Mouse (Mus musculus): ENCODE results near the gene Epb41l2. TPM values are rescaled to one million over a fixed set of nuclear protein-coding genes. Genes with fewer than 3 reads are reported as not detected.

Epb41l2 gene
- polyA plus RNA-seq, 1 experiment from 2014 or later = 17.2 TPM

- Histone ChIP-seq H3K36me3 (ENCODE audit: control insufficient read depth, insufficient read depth, low read length) (no peaks in the 10 kb centered on the region), H3K4me2 (ENCODE audit: low read length) (no peak overlapping the region), H3K27ac (ENCODE audit: low read depth, low read length) (no peak overlapping the region), H3K9ac (ENCODE audit: low read length) (no peak overlapping the region), H3K9me3 (replicated peaks; ENCODE audit: control insufficient read depth, low read length) (no peaks in the 10 kb centered on the region), H3K4me1 (ENCODE audit: control insufficient read depth, insufficient read depth, low read length) (no peaks in the 10 kb centered on the region), H3K27me3 (replicated peaks; ENCODE audit: control insufficient read depth, insufficient read depth, low read length) (no peaks in the 10 kb centered on the region), H3K4me3 (ENCODE audit: low read depth, low read length) (no peak overlapping the region)
- WGBS = 81% methylated on average over 13 of the region's 13 CpGs
- DNase-seq (ENCODE audit: low spot score) = no peak
- no peak for ATAC-seq
Observed at GRCm38 (mm10) chr10:25434358-25435044, 74.9 kb downstream of the Epb41l2 start.

- no peak for ATAC-seq
- Histone ChIP-seq H3K4me3 (ENCODE audit: low read depth, low read length) (no peak overlapping the region), H3K27ac (ENCODE audit: low read depth, low read length) (no peak overlapping the region), H3K4me1 (ENCODE audit: control insufficient read depth, insufficient read depth, low read length) (no peaks in the 10 kb centered on the region), H3K9ac (ENCODE audit: low read length) (no peak overlapping the region), H3K36me3 (ENCODE audit: control insufficient read depth, insufficient read depth, low read length) (no peaks in the 10 kb centered on the region), H3K27me3 (replicated peaks; ENCODE audit: control insufficient read depth, insufficient read depth, low read length) (no peaks in the 10 kb centered on the region), H3K9me3 (replicated peaks; ENCODE audit: control insufficient read depth, low read length) (no peaks in the 10 kb centered on the region), H3K4me2 (ENCODE audit: low read length) (no peak overlapping the region)
- 85% methylated on average over 6 of the region's 6 CpGs for WGBS
- no peak for DNase-seq (ENCODE audit: low spot score)
Observed at GRCm38 (mm10) chr10:25436703-25437401, 77.3 kb downstream of the Epb41l2 start.

DNA sequence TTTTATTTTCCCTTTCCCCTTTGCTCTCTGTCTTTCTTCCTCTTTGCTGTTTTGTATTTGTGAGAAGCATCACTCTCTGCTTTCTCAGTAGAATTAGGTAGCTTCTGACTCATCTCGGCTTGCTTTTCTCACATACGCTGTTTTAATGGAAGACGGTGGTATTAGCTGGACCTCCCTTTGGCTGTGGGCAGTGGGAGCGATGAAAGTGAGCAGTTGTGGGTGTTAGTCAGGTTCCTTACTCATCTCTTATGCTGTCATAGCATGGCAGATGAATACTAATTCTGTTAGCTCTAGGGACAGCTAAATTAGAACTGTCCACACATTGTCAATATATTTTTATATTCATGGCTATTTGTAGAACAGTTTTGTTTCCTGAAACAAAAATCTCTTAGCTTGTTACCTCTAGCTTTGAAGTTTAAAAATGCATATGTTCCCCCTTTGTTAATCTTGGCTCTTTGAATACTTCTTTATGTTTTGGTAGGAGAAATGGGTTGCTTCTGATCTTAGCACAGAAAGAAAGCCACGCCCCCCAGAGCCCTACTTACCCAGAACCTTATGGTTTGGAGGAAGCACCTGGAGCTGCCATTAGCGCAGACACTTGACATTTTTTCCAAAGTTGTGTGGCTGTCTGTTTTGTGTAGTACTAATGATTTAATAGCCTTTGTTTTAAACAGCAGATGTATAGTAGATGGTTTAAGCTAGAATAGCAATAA lies 78.1 kb downstream of the Epb41l2 start:
- Histone ChIP-seq H3K4me2 (ENCODE audit: low read length) (no peak overlapping the region), H3K4me3 (ENCODE audit: low read depth, low read length) (no peak overlapping the region), H3K27me3 (replicated peaks; ENCODE audit: control insufficient read depth, insufficient read depth, low read length) (no peaks in the 10 kb centered on the region), H3K9me3 (replicated peaks; ENCODE audit: control insufficient read depth, low read length) (no peaks in the 10 kb centered on the region), H3K9ac (ENCODE audit: low read length) (no peak overlapping the region), H3K4me1 (ENCODE audit: control insufficient read depth, insufficient read depth, low read length) (no peaks in the 10 kb centered on the region), H3K27ac (ENCODE audit: low read depth, low read length) (no peak overlapping the region), H3K36me3 (ENCODE audit: control insufficient read depth, insufficient read depth, low read length) (no peaks in the 10 kb centered on the region)
- WGBS = 93% methylated on average over 6 of the region's 6 CpGs
- no peak for ATAC-seq
- no peak for DNase-seq (ENCODE audit: low spot score)

DNA sequence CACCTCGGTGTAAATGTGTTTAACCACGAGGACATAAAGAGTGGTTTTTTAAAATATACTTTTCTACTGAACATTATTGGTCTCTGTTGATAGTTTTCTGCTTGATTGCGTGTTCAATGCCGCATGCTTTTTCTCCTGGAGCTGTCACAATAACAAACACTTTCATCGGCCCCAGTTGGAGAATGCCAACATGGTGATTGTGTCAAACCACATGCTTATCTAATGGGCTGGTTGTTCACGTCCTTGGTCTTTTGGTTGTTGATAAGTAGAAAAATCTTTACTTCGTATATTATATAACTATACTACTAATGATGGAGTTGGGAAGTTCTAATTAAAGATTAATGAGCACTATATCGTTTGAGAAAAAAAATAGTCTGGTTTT lies 78.7 kb downstream of the Epb41l2 start:
- no peak for DNase-seq (ENCODE audit: low spot score)
- H3K4me2 ChIP-seq (ENCODE audit: low read length) = no peak overlapping the region
- no peaks in the 10 kb centered on the region for H3K27me3 ChIP-seq (replicated peaks; ENCODE audit: control insufficient read depth, insufficient read depth, low read length)
- H3K9ac ChIP-seq (ENCODE audit: low read length) = no peak overlapping the region
- no peaks in the 10 kb centered on the region for H3K4me1 ChIP-seq (ENCODE audit: control insufficient read depth, insufficient read depth, low read length)
- no peak overlapping the region for H3K4me3 ChIP-seq (ENCODE audit: low read depth, low read length)
- H3K36me3 ChIP-seq (ENCODE audit: control insufficient read depth, insufficient read depth, low read length) = no peaks in the 10 kb centered on the region
- no peaks in the 10 kb centered on the region for H3K9me3 ChIP-seq (replicated peaks; ENCODE audit: control insufficient read depth, low read length)
- ATAC-seq = no peak
- WGBS = 76% methylated on average over 8 of the region's 8 CpGs
- H3K27ac ChIP-seq (ENCODE audit: low read depth, low read length) = no peak overlapping the region

DNA sequence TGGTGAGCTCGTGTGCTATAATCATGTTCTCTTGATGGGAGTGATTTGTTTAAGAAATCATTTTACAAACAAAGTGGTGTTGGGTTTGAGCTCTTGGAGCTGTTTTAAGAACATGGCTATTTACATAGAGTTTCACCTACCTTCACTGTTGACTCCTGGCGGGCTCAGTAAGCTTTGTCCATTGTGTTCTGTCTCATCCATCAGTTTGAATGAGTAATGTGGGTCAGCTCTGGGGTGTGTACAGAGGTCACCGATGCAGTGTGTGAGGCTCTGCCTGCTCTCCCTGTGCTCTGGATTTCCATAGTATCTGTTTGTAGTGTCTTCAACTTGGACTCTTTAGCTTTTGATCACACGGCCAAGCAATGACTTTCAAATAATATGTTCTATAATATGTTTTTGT lies 79.6 kb downstream of the Epb41l2 start:
- DNase-seq (ENCODE audit: low spot score) = no peak
- Histone ChIP-seq H3K9ac (ENCODE audit: low read length) (no peak overlapping the region), H3K27me3 (replicated peaks; ENCODE audit: control insufficient read depth, insufficient read depth, low read length) (no peaks in the 10 kb centered on the region), H3K4me3 (ENCODE audit: low read depth, low read length) (no peak overlapping the region), H3K27ac (ENCODE audit: low read depth, low read length) (no peak overlapping the region), H3K36me3 (ENCODE audit: control insufficient read depth, insufficient read depth, low read length) (no peaks in the 10 kb centered on the region), H3K4me2 (ENCODE audit: low read length) (no peak overlapping the region), H3K9me3 (replicated peaks; ENCODE audit: control insufficient read depth, low read length) (no peaks in the 10 kb centered on the region), H3K4me1 (ENCODE audit: control insufficient read depth, insufficient read depth, low read length) (no peaks in the 10 kb centered on the region)
- 90% methylated on average over 4 of the region's 4 CpGs for WGBS
- ATAC-seq = no peak

- Histone ChIP-seq H3K27me3 (replicated peaks; ENCODE audit: control insufficient read depth, insufficient read depth, low read length) (no peaks in the 10 kb centered on the region), H3K9ac (ENCODE audit: low read length) (no peak overlapping the region), H3K4me3 (ENCODE audit: low read depth, low read length) (no peak overlapping the region), H3K4me1 (ENCODE audit: control insufficient read depth, insufficient read depth, low read length) (no peaks in the 10 kb centered on the region), H3K36me3 (ENCODE audit: control insufficient read depth, insufficient read depth, low read length) (no peaks in the 10 kb centered on the region), H3K4me2 (ENCODE audit: low read length) (no peak overlapping the region), H3K9me3 (replicated peaks; ENCODE audit: control insufficient read depth, low read length) (no peaks in the 10 kb centered on the region), H3K27ac (ENCODE audit: low read depth, low read length) (no peak overlapping the region)
- 95% methylated on average over 3 of the region's 3 CpGs for WGBS
- ATAC-seq (no peak), DNase-seq (ENCODE audit: low spot score) (no peak)
Observed at GRCm38 (mm10) chr10:25439856-25440255, 80.3 kb downstream of the Epb41l2 start.

GRCm38 (mm10) chr10:25441405-25441804 lies 81.8 kb downstream of the Epb41l2 start:
- ATAC-seq (no peak), DNase-seq (ENCODE audit: low spot score) (no peak)
- Histone ChIP-seq H3K36me3 (ENCODE audit: control insufficient read depth, insufficient read depth, low read length) (no peaks in the 10 kb centered on the region), H3K27ac (ENCODE audit: low read depth, low read length) (no peak overlapping the region), H3K9me3 (replicated peaks; ENCODE audit: control insufficient read depth, low read length) (no peaks in the 10 kb centered on the region), H3K4me1 (ENCODE audit: control insufficient read depth, insufficient read depth, low read length) (no peaks in the 10 kb centered on the region), H3K9ac (ENCODE audit: low read length) (no peak overlapping the region), H3K4me3 (ENCODE audit: low read depth, low read length) (no peak overlapping the region), H3K4me2 (ENCODE audit: low read length) (no peak overlapping the region), H3K27me3 (replicated peaks; ENCODE audit: control insufficient read depth, insufficient read depth, low read length) (no peaks in the 10 kb centered on the region)
- WGBS = 94% methylated on average over 7 of the region's 7 CpGs

DNA sequence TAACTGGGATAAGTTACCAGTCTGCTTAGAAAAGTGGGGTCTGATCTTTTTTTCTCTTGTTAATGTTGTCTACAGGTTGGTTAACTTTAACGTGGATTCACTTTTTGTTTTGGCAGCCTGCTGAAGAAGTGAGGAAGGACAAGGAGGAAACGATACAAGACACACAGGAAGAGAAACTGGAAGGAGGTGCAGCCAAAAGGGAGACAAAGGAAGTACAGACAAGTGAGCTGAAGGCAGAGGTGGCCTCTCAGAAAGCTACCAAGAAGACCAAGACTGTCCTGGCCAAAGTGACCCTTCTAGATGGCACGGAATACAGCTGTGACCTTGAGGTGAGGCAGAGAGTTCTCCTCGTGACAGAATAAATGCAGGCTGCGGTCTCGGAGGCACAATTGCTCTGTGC lies 84.0 kb downstream of the Epb41l2 start:
- no peak for ATAC-seq
- no peaks in the 10 kb centered on the region for H3K9me3 ChIP-seq (replicated peaks; ENCODE audit: control insufficient read depth, low read length)
- H3K36me3 ChIP-seq (ENCODE audit: control insufficient read depth, insufficient read depth, low read length) = no peaks in the 10 kb centered on the region
- H3K27me3 ChIP-seq (replicated peaks; ENCODE audit: control insufficient read depth, insufficient read depth, low read length) = no peaks in the 10 kb centered on the region
- DNase-seq (ENCODE audit: low spot score) = no peak
- no peak overlapping the region for H3K27ac ChIP-seq (ENCODE audit: low read depth, low read length)
- H3K9ac ChIP-seq (ENCODE audit: low read length) = no peak overlapping the region
- H3K4me2 ChIP-seq (ENCODE audit: low read length) = no peak overlapping the region
- H3K4me3 ChIP-seq (ENCODE audit: low read depth, low read length) = no peak overlapping the region
- H3K4me1 ChIP-seq (ENCODE audit: control insufficient read depth, insufficient read depth, low read length) = no peaks in the 10 kb centered on the region
- WGBS = 80% methylated on average over 6 of the region's 6 CpGs

Measured in forebrain, embryonic 14.5 days (tissue).